Mouse (Mus musculus) neural tube, embryonic 13.5 days (tissue): ENCODE measurements at regions not wholly inside any gene's neighbourhood (a gene's known extent, or its start where the extent isn't known, plus 50 kb on each side); places are given as distances from the start of the nearest gene placed in this dataset.
"Not testable (repeated sequence)": the region's sequence is repeated elsewhere in the genome, so short reads cannot be mapped to it uniquely, and the experiment has no call there.

Experiments
- ATAC-seq: fragments of 200-750 bp; cut with Nextera tagmentation; 2 replicates; pipeline ENCODE4 v1.8.0; 2017; ENCODE audit warnings: low read depth, mild to moderate bottlenecking, moderate TSS enrichment, moderate library complexity
- H3K27ac ChIP-seq: fragments of 300-500 bp; sonication (generic); replicated peaks from 2 replicates; pipeline ENCODE4 v1.5.1; 2015; ENCODE audit warnings: moderate library complexity, mild to moderate bottlenecking, inconsistent platforms
- H3K27me3 ChIP-seq: fragments of 300-500 bp; sonication (generic); 2 replicates; pipeline ENCODE4 v1.6.1; 2015; ENCODE audit warnings: mild to moderate bottlenecking, inconsistent platforms
- H3K36me3 ChIP-seq: fragments of 300-500 bp; sonication (generic); 2 replicates; pipeline ENCODE4 v1.6.1; 2015; ENCODE audit warnings: mild to moderate bottlenecking, inconsistent platforms
- H3K4me1 ChIP-seq: fragments of 300-500 bp; sonication (generic); replicated peaks from 2 replicates; pipeline ENCODE4 v1.6.1; 2015; ENCODE audit warnings: inconsistent platforms
- H3K4me2 ChIP-seq: fragments of 300-500 bp; sonication (generic); 2 replicates; pipeline ENCODE4 v1.6.1; 2015; ENCODE audit warnings: inconsistent platforms, mild to moderate bottlenecking, moderate library complexity
- H3K4me3 ChIP-seq: fragments of 300-500 bp; sonication (generic); 2 replicates; pipeline ENCODE4 v1.5.1; 2015; ENCODE audit warnings: mild to moderate bottlenecking, inconsistent platforms
- H3K9ac ChIP-seq: fragments of 300-500 bp; sonication (generic); 2 replicates; pipeline ENCODE4 v1.6.1; 2015; ENCODE audit warnings: moderate library complexity, mild to moderate bottlenecking, inconsistent platforms
- H3K9me3 ChIP-seq: fragments of 300-500 bp; sonication (generic); 2 replicates; pipeline ENCODE4 v1.6.1; 2016; ENCODE audit warnings: inconsistent platforms
- WGBS: fragments of 180-500 bp; shearing (Covaris S2); methylation state at CpG from one replicate; pipeline ENCODE4 v1.1.7; 2015; 5-methylcytosine and 5-hydroxymethylcytosine counted together

DNA sequence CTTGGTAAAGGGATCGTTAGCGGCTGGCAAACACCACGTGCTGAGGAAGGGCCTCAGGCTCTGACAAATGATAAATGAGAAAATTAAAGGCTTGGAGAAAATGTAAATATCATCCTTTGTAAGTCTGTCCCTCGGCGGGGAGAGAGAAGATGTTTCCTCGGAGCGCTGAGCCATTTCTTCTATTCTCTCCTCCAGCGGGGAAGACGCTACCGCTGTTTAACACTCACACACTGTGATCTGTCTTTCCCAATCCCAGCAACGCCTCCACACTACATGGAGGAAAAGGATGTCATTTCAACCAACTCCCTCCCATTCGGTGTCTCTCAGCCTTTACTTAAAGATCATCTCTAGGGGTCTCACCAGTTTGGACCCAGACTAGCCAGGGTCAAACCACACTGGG, 239.0 kb downstream of the Prex1 start:
- H3K4me3 ChIP-seq: no peak overlapping the region
- H3K27me3 ChIP-seq: 0 out of 2 replicates have a peak, but pooled peaks cover 2% of the 10 kb centered on the region
- no peak overlapping the region for H3K4me2 ChIP-seq
- peak overlapping the region; percentile 33; the same call in 1 of the 2 replicates for H3K27ac ChIP-seq
- no peak overlapping the region for H3K9ac ChIP-seq
- ATAC-seq: no peak
- 31% methylated on average over 12 of the region's 12 CpGs for WGBS
- peaks cover 24% of the 10 kb centered on the region for H3K4me1 ChIP-seq
- H3K36me3 ChIP-seq: no peaks in the 10 kb centered on the region
- no peaks in the 10 kb centered on the region for H3K9me3 ChIP-seq

GRCm38 (mm10) chr2:166471257-166471753, 242.3 kb downstream of the Prex1 start:
- no peak overlapping the region for H3K4me3 ChIP-seq

GRCm38 (mm10) chr2:166469046-166469593, 244.5 kb downstream of the Prex1 start:
- no peaks in the 10 kb centered on the region for H3K27me3 ChIP-seq
- H3K36me3 ChIP-seq: no peaks in the 10 kb centered on the region
- H3K4me3 ChIP-seq: no peak overlapping the region
- no peak for ATAC-seq
- H3K4me2 ChIP-seq: no peak overlapping the region
- no peak overlapping the region for H3K9ac ChIP-seq
- peaks cover 41% of the 10 kb centered on the region for H3K4me1 ChIP-seq
- H3K27ac ChIP-seq: no peak overlapping the region
- H3K9me3 ChIP-seq: no peaks in the 10 kb centered on the region
- WGBS: 84% methylated on average over 9 of the region's 9 CpGs

More at GRCm38 (mm10) chr2:166471257-166471753, 242.3 kb downstream of the Prex1 start:
- Histone ChIP-seq H3K9ac (no peak overlapping the region), H3K27me3 (no peaks in the 10 kb centered on the region), H3K4me2 (no peak overlapping the region), H3K27ac (peak overlapping the region; percentile 68; the same call in 1 of the 2 replicates), H3K36me3 (no peaks in the 10 kb centered on the region), H3K9me3 (no peaks in the 10 kb centered on the region), H3K4me1 (peaks cover 36% of the 10 kb centered on the region)
- ATAC-seq: peak; percentile 84
- WGBS: 66% methylated on average over 6 of the region's 6 CpGs

DNA sequence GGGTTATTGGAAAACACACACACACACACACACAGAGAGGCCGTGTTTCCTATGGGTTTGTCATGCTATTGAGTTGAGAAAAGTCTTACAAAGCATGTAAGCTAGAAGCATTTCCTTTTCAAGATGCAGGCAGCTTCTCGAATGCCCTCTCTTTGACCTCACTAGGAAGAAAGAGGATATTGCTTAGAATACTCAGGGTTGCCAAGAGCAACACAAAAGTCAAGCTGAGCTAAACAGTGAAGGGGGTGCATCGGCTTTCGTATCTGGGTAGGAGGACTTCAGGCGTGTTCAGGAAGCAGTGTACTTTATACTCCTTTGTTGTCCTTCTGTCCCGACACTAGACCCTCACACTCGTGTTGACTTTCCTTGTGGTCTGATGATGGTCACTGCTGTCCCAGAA, 246.5 kb downstream of the Prex1 start:
- 20% methylated on average over 7 of the region's 7 CpGs for WGBS
- H3K4me1 ChIP-seq: peaks cover 42% of the 10 kb centered on the region
- no peak overlapping the region for H3K4me3 ChIP-seq
- no peaks in the 10 kb centered on the region for H3K9me3 ChIP-seq
- no peaks in the 10 kb centered on the region for H3K36me3 ChIP-seq
- no peak for ATAC-seq
- H3K9ac ChIP-seq: no peak overlapping the region
- no peak overlapping the region for H3K27ac ChIP-seq
- no peak overlapping the region for H3K4me2 ChIP-seq
- H3K27me3 ChIP-seq: no peaks in the 10 kb centered on the region

- Histone ChIP-seq H3K36me3 (no peaks in the 10 kb centered on the region), H3K4me1 (peaks cover 31% of the 10 kb centered on the region), H3K9ac (no peak overlapping the region), H3K4me3 (no peak overlapping the region), H3K9me3 (no peaks in the 10 kb centered on the region), H3K4me2 (no peak overlapping the region), H3K27ac (no peak overlapping the region), H3K27me3 (no peaks in the 10 kb centered on the region)
- ATAC-seq: no peak
- 70% methylated on average over 5 of the region's 5 CpGs for WGBS
These were observed 248.1 kb downstream of the Prex1 start for GRCm38 (mm10) chr2:166465531-166465930.

DNA sequence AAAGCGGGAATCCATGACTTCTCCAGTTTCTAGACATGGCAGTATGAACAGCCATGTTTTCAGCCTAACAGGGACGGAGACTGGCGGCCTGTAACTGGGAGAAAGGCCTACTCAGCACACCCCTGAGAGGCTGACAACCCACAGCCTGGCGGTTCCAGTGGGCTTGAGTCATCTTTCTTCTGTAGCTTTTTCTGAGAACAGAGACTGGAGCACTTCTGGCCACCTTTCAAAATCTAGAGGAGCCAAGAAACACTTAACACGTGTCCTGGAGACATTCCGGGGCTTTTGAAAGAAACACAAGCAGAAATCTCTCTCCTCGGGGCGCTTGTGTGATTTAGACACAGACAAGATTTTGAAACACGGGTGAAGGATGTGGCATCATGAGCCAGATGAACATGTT, 250.1 kb downstream of the Prex1 start:
- no peak for ATAC-seq
- no peak overlapping the region for H3K9ac ChIP-seq
- no peaks in the 10 kb centered on the region for H3K36me3 ChIP-seq
- H3K4me2 ChIP-seq: no peak overlapping the region
- no peaks in the 10 kb centered on the region for H3K27me3 ChIP-seq
- peaks cover 41% of the 10 kb centered on the region for H3K4me1 ChIP-seq
- no peak overlapping the region for H3K4me3 ChIP-seq
- no peaks in the 10 kb centered on the region for H3K9me3 ChIP-seq
- no peak overlapping the region for H3K27ac ChIP-seq
- 77% methylated on average over 9 of the region's 9 CpGs for WGBS

- Histone ChIP-seq H3K27me3 (no peaks in the 10 kb centered on the region), H3K4me2 (no peak overlapping the region), H3K36me3 (no peaks in the 10 kb centered on the region), H3K9ac (no peak overlapping the region), H3K4me1 (peaks cover 35% of the 10 kb centered on the region), H3K4me3 (no peak overlapping the region), H3K27ac (no peak overlapping the region), H3K9me3 (no peaks in the 10 kb centered on the region)
- ATAC-seq: no peak
- 81% methylated on average over 3 of the region's 3 CpGs for whole genome bisulfite sequencing
These were observed 251.7 kb downstream of the Prex1 start for GRCm38 (mm10) chr2:166461956-166462355.

DNA sequence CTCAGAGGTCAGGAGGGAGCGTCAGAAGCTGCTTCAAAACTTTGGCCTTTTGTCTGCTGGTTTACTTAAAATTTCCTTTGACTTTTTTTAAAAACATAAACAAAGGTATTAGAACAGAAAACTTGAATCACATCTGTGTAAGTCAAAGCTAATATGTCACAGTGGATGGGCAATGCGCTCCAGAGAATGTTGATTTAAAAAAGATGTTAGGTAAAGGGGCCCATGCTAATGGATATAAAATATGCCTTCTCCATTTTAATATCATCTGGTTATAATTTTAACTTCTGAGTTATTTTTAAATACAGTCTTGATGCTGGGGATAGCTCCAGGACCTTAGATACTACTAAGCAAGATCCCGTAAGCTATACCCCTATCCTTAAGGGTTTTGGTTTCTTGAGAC, 252.5 kb downstream of the Prex1 start:
- no peak overlapping the region for H3K9ac ChIP-seq
- no peak overlapping the region for H3K4me3 ChIP-seq
- H3K27me3 ChIP-seq: no peaks in the 10 kb centered on the region
- no peak for ATAC-seq
- H3K36me3 ChIP-seq: no peaks in the 10 kb centered on the region
- peaks cover 27% of the 10 kb centered on the region for H3K4me1 ChIP-seq
- H3K4me2 ChIP-seq: no peak overlapping the region
- H3K9me3 ChIP-seq: no peaks in the 10 kb centered on the region
- WGBS: 94% methylated on average over 3 of the region's 3 CpGs
- H3K27ac ChIP-seq: no peak overlapping the region

DNA sequence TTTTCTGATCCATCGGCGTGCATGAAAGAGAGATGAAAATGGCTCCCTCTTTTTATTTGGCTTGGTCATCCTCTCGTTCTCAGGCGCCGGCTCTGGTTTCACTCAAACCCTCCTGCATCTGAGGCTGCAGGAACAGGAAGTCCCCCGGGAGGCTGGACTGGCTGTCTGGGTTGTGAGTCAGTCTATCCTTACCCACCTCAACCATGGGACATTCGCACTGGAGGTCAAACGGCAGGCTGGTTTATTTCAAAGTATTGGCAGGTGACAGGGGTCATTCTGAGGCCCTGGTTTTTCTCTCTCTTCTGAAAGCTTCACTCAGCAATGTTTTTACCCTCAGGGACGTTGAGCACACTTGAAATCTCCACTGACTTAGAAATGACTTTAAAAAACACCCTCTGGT, 253.7 kb downstream of the Prex1 start:
- Histone ChIP-seq H3K4me2 (no peak overlapping the region), H3K36me3 (no peaks in the 10 kb centered on the region), H3K27me3 (no peaks in the 10 kb centered on the region), H3K9ac (no peak overlapping the region), H3K27ac (peak overlapping the region; percentile 49; the same call in 1 of the 2 replicates), H3K9me3 (no peaks in the 10 kb centered on the region), H3K4me1 (peaks cover 18% of the 10 kb centered on the region), H3K4me3 (no peak overlapping the region)
- ATAC-seq: no peak
- WGBS: 54% methylated on average over 9 of the region's 9 CpGs

- WGBS: 87% methylated on average over 9 of the region's 9 CpGs
- Histone ChIP-seq H3K36me3 (no peaks in the 10 kb centered on the region), H3K4me3 (no peak overlapping the region), H3K9ac (no peak overlapping the region), H3K9me3 (no peaks in the 10 kb centered on the region), H3K27me3 (no peaks in the 10 kb centered on the region), H3K27ac (0 out of 2 replicates have a peak overlapping the region, but pooled peaks have one; percentile 18), H3K4me1 (peaks cover 19% of the 10 kb centered on the region), H3K4me2 (no peak overlapping the region)
- ATAC-seq: no peak
These were observed 254.7 kb downstream of the Prex1 start for GRCm38 (mm10) chr2:166458953-166459352.

DNA sequence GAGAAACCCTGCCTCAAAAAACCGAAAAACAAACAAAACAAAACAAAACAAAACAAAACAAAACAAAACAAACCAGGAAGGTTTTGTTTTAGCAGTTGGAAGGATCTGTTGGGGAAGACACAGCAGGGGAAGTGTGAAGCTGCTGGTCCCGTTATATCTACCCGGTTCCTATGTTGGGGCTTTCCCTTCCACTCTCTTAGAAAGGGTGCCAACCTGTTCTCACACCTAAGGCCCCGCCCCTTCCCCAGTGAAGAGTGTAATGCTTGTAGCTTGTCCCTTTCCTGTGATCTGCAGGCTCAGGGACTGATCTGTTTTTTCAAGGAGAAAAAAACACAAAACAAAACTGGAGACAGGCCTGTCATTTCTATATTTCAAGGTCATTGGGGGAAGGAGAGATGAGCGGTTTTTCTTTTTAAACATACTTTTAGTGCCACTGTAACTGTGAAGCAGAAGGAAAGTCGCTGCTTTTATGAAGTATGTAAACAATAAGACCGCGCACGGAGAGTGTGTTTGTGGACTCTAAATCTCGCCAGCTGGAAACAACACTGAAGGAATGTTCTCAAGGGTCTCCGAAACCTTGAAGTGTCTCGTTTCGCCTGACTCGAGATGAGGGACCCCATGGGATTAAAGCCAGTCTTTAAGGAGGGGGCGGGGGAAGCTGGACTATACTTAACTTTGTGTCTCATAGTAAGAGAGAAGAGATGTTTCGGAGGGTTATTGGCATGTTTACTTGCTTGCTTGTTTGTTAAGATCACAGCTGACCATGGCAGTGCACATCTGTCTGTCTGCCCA, 256.1 kb downstream of the Prex1 start:
- 73% methylated on average over 16 of the region's 16 CpGs for WGBS
- Histone ChIP-seq H3K9ac (no peak overlapping the region), H3K27me3 (no peaks in the 10 kb centered on the region), H3K4me1 (peaks cover 17% of the 10 kb centered on the region), H3K27ac (no peak overlapping the region), H3K9me3 (no peaks in the 10 kb centered on the region), H3K4me3 (no peak overlapping the region), H3K36me3 (no peaks in the 10 kb centered on the region), H3K4me2 (no peak overlapping the region)
- ATAC-seq: no peak

DNA sequence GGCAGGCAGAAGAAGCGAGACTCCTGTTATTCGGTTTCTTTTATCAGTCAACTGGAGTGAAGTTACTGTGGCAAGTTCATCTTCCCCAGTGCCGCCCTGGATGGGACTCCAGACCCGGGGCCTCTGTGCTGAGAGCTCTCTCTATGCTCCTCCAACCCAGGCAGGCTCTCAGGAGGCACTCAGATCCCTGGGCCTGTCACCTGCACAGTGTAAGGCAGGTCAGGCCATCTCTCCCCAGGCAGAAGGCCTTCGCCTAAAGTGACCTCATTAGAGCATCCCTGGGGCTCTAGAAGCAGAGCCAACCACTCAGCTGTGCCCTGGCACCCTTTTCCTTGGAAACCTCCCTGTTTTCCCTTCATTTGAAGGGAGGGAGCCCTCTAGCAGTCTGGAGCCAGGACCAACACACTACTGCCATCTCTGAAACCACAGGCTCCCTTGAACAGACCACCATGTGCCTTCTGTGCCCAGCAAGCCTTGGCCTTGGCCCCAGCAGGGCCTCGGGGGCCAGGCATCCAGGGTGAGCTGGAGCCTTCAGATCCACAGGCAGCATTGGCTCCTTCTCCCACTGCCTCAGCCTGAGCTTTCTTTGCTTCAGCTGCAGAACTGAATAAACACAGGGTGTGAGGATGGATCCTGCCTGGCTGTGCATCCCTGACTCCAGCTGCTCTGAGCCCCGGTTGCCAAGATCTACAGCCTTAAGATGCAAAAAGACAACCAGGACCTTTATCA, 259.3 kb downstream of the Prex1 start:
- H3K4me2 ChIP-seq: not testable (repeated sequence)
- H3K27ac ChIP-seq: peak overlapping the region; percentile 50; the same call in 1 of the 2 replicates
- ATAC-seq: 0 out of 2 replicates have a peak, but pooled peaks have one; percentile 23

More for the DNA sequence above, 259.3 kb downstream of the Prex1 start:
- H3K27me3 ChIP-seq, H3K36me3 ChIP-seq, H3K9me3 ChIP-seq, H3K9ac ChIP-seq, H3K4me3 ChIP-seq: not testable (repeated sequence)
- peaks cover 24% of the 10 kb centered on the region for H3K4me1 ChIP-seq
- 58% methylated on average over 2 of the region's 7 CpGs for WGBS
